Mouse (Mus musculus) ES-Bruce4 (cell line): ENCODE data around the gene Zfp715. TPM values are rescaled to one million over a fixed set of nuclear protein-coding genes. Genes with fewer than 3 reads are reported as not detected.

Source experiments
- H3K27ac ChIP-seq: 2 replicates; pipeline ENCODE4 v1.5.1; 2012; ENCODE audit warnings: low read length, inconsistent platforms; ENCODE audit not compliant: insufficient read depth
- H3K27me3 ChIP-seq: 2 replicates; pipeline ENCODE4 v1.6.1; 2012; ENCODE audit warnings: mild to moderate bottlenecking, low read length, inconsistent platforms; ENCODE audit not compliant: control insufficient read depth, poor library complexity, insufficient read depth, severe bottlenecking
- H3K36me3 ChIP-seq: 2 replicates; pipeline ENCODE4 v1.6.1; 2012; ENCODE audit warnings: inconsistent platforms, mild to moderate bottlenecking, low read length, moderate library complexity; ENCODE audit not compliant: control insufficient read depth, poor library complexity, insufficient read depth, severe bottlenecking
- H3K4me1 ChIP-seq: one replicate; pipeline ENCODE4 v1.8.1; 2011; ENCODE audit warnings: low read length; ENCODE audit not compliant: control insufficient read depth, insufficient read depth
- H3K4me3 ChIP-seq: 2 replicates; pipeline ENCODE4 v1.5.1; 2011; ENCODE audit warnings: low read depth, mild to moderate bottlenecking, low read length
- H3K9ac ChIP-seq: 2 replicates; pipeline ENCODE4 v1.6.1; 2012; ENCODE audit warnings: low read depth, mild to moderate bottlenecking, inconsistent platforms; ENCODE audit not compliant: poor library complexity, severe bottlenecking
- H3K9me3 ChIP-seq: replicated peaks from 2 replicates; pipeline ENCODE4 v1.6.1; 2012; ENCODE audit warnings: mild to moderate bottlenecking, low read length, inconsistent platforms; ENCODE audit not compliant: control insufficient read depth, poor library complexity, insufficient read depth, severe bottlenecking
- CTCF ChIP-seq: IDR thresholded peaks from one replicate; pipeline ENCODE4 v1.8.1; 2011; ENCODE audit warnings: low read depth, low read length
- EP300 ChIP-seq: IDR thresholded peaks from 2 replicates; pipeline ENCODE4 v1.6.1; 2011; ENCODE audit warnings: low read depth, low read length; ENCODE audit not compliant: insufficient read depth
- POLR2A ChIP-seq: IDR thresholded peaks from one replicate; pipeline ENCODE4 v1.8.1; 2011; ENCODE audit warnings: low read length; ENCODE audit not compliant: insufficient read depth
- polyA plus RNA-seq: library from polyadenylated mRNA; stranded (reverse); fragments of >200 nt; gene quantifications from 2 replicates; pipeline ENCODE4 v1.2.4, GENCODE M21; 2011; ENCODE audit warnings: low read depth; ENCODE audit not compliant: missing spikeins, insufficient read depth, insufficient read length

Zfp715 gene
- 19.4 and 20.1 TPM in 2 replicates for polyA plus RNA-seq

DNA sequence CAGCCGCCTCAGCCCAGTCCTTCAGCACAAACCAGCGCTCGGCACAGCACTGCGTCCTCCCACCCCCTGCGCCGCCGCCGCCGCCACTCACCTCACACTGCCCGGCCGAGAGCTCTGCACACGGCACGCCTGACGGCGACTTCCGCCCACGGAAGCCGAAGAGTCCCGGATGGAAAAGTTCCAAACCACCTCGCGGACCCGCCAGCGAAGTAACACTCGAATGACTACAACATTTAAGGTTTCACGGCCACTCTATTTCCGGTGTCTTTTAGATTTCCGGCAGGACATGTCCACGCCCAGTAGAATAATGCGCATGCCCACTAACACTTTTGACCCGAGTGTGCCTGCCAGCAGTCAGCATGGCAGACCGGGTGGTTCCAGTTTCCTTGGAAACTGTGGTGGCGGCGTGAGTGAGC, at the start of gene Zfp715:
Gene Zfp715, minus strand, starts transcription at position 282 of the 416 bp plus-strand sequence.
- H3K9me3 ChIP-seq, result no peaks in the 10 kb centered on the region
- no peaks in the 10 kb centered on the region for H3K27me3 ChIP-seq
- H3K4me3 ChIP-seq, result peak within 1 kb of the TSS; percentile 88
- H3K36me3 ChIP-seq, result peaks cover 10% of the 10 kb centered on the region; the same call in 1 of the 2 replicates
- H3K4me1 ChIP-seq, result peaks cover 2% of the 10 kb centered on the region
- peak within 1 kb of the TSS; percentile 62 for H3K9ac ChIP-seq
- TF ChIP-seq POLR2A, result no peak
- TF ChIP-seq EP300, result no peak
- no peak for TF ChIP-seq CTCF
- no peak within 1 kb of the TSS; the same call in 1 of the 2 replicates for H3K27ac ChIP-seq

DNA sequence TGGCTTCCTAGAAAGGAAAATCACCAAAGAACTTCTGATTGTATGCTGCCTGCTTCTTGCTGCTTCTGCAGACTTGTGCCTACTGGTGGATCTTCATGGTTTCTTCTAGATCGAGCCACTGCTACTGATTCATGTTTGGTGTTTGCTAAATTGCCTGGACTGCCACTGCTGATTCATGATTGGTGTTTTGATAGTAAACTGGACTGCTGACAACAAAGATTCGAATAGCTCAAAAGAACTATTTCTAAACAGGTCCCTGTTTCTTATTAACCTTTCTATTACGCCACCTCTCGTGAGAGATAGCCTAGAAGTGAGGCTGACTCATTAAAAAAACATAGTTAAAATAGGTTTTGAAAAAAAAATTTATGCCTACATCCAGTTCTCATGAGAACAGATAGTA, 48.9 kb upstream of the Zfp715 start:
- TF ChIP-seq EP300 (no peak), POLR2A (no peak), CTCF (no peak)
- Histone ChIP-seq H3K27me3 (no peaks in the 10 kb centered on the region), H3K9ac (no peak overlapping the region), H3K4me3 (no peak overlapping the region), H3K9me3 (no peaks in the 10 kb centered on the region), H3K36me3 (no peaks in the 10 kb centered on the region), H3K4me1 (no peaks in the 10 kb centered on the region), H3K27ac (no peak overlapping the region)

DNA sequence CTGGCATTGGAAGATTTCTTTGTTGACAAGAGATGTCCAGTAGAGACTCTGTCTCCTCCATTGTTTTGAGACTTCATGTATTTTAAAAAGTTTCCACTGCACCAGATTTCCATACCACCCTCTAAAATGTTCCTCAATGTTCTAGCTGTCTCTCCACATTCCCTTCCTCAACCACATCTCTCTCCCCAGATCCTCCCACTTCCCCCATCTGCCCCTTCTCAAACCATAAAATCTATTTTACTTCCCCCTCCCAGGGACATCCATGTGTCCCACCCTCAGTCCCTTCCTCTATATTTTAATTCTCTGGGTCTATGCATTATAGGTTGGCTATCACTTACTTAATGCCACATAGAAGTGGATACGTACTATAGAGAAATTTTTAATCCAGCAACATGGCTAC, 48.3 kb upstream of the Zfp715 start:
- Histone ChIP-seq H3K27ac (no peak overlapping the region), H3K36me3 (no peaks in the 10 kb centered on the region), H3K4me1 (no peaks in the 10 kb centered on the region), H3K9me3 (no peaks in the 10 kb centered on the region), H3K4me3 (no peak overlapping the region), H3K27me3 (no peaks in the 10 kb centered on the region), H3K9ac (no peak overlapping the region)
- no peak for TF ChIP-seq POLR2A

DNA sequence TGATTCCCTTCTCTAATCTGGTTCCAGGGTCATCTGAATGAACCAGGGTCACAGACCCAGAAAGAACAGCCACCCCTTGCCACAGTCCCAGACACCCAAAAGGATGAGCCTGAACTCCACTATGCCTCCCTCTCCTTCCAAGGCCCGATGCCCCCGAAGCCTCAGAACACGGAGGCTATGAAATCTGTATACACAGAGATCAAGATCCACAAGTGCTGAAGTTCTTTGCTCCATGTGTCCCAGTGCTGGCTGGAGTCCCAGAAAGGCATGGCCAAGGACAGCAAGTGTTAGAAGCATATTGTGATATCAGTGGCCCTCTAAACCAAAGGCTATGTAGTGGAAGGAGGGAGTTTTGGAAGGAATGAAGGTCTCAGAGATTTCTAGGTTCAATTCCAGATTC, 45.5 kb upstream of the Zfp715 start:
- Histone ChIP-seq H3K27me3 (no peaks in the 10 kb centered on the region), H3K4me3 (no peak overlapping the region), H3K27ac (no peak overlapping the region), H3K9ac (no peak overlapping the region), H3K9me3 (no peaks in the 10 kb centered on the region), H3K36me3 (no peaks in the 10 kb centered on the region), H3K4me1 (no peaks in the 10 kb centered on the region)
- TF ChIP-seq POLR2A (no peak), CTCF (no peak), EP300 (no peak)

DNA sequence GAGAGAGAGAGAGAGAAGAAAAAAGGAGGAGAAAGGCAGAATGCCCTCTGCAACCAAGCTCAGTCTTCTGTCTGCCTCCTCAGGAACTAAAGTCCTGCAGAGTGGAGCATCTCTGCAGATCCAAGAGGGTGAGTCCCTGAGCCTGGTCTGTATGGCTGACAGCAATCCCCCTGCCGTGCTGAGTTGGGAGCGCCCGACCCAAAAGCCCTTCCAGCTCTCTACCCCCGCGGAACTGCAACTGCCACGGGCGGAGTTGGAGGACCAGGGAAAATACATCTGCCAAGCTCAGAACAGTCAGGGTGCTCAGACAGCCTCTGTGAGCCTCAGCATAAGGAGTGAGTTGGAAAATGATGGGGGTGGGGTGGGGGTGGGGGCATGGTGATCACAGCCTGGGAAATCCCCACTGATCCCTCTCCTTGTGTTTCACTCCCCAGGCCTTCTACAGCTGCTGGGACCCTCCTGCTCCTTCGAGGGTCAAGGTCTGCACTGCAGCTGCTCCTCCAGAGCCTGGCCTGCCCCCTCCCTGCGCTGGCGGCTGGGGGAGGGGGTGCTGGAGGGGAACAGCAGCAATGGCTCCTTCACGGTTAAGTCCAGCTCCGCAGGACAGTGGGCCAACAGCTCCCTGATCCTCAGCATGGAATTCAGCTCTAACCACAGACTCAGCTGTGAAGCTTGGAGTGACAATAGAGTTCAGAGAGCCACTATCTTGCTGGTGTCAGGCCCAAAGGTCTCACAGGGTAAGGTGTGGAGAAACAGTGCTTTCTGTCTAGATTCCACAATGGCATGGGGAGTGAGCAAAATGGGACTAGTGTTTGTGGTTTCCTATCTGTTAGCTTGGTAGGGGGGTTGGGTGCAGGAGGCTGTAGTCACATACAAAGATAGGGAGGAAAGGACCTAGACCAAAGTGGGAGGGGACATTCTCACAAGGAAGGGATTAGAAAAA, 42.1 kb upstream of the Zfp715 start:
- Histone ChIP-seq H3K4me3 (no peak overlapping the region; the same call in 1 of the 2 replicates), H3K27me3 (no peaks in the 10 kb centered on the region), H3K36me3 (no peaks in the 10 kb centered on the region), H3K9ac (no peak overlapping the region), H3K27ac (no peak overlapping the region), H3K9me3 (no peaks in the 10 kb centered on the region), H3K4me1 (no peaks in the 10 kb centered on the region)
- TF ChIP-seq CTCF, result no peak
- TF ChIP-seq POLR2A, result no peak
- no peak for TF ChIP-seq EP300

DNA sequence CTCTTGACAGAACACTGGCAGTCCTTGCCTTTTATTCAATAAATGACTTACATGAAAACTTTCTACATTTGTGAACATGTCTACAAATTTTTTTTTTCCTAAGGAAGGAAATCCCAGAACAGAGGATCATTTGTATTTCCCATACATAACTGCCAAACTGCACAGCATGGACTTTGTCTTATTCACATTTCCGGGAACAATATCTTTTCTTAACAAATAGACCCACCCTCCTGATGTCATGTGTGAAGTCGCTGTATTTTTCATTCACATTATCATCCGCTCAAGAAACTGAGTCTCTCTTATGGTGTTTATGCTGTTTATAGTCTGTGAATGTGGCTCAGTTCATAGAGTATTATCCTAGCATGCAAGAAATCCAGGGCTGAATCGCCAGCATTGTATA, 40.7 kb upstream of the Zfp715 start:
- Histone ChIP-seq H3K4me1 (peaks cover 2% of the 10 kb centered on the region), H3K27ac (no peak overlapping the region), H3K9ac (no peak overlapping the region), H3K9me3 (no peaks in the 10 kb centered on the region), H3K36me3 (no peaks in the 10 kb centered on the region), H3K27me3 (no peaks in the 10 kb centered on the region), H3K4me3 (no peak overlapping the region)
- TF ChIP-seq CTCF, result no peak
- no peak for TF ChIP-seq POLR2A
- no peak for TF ChIP-seq EP300
